Mouse (Mus musculus) ES-E14 (cell line): ENCODE measurements at regions not wholly inside any gene's neighbourhood (a gene's known extent, or its start where the extent isn't known, plus 50 kb on each side); places are given as distances from the start of the nearest gene placed in this dataset.

ENCODE experiments used
- DNase-seq: peaks from one replicate; pipeline ENCODE4 v3.0.0-alpha.2; 2013; ENCODE audit warnings: low read depth, low spot score
- H3K27ac ChIP-seq: 2 replicates; pipeline ENCODE4 v1.5.1; 2012; ENCODE audit warnings: low read depth, mild to moderate bottlenecking, low read length, moderate library complexity, mixed read lengths; ENCODE audit not compliant: poor library complexity, insufficient read depth, severe bottlenecking
- H3K36me3 ChIP-seq: 2 replicates; pipeline ENCODE4 v1.6.1; 2012; ENCODE audit warnings: mild to moderate bottlenecking, low read length, moderate library complexity, mixed read lengths; ENCODE audit not compliant: control insufficient read depth, poor library complexity, insufficient read depth, severe bottlenecking
- H3K4me1 ChIP-seq, 2 experiments: fragments of 150-350 bp in 1 of 2; sonication (generic) in 1 of 2; 2 replicates each; pipeline ENCODE4 v1.6.1; 2012; ENCODE audit warnings: low read length in 2 of 2, mild to moderate bottlenecking in 1 of 2, mixed read lengths in 1 of 2; ENCODE audit not compliant: control insufficient read depth in 2 of 2, insufficient read depth in 2 of 2, poor library complexity in 1 of 2
- H3K4me3 ChIP-seq, 2 experiments: fragments of 150-350 bp in 1 of 2; sonication (generic) in 1 of 2; 2 replicates each; pipeline ENCODE4 v1.5.1; 2012; ENCODE audit warnings: low read length in 2 of 2, low read depth in 1 of 2, mild to moderate bottlenecking in 1 of 2, mixed read lengths in 1 of 2; ENCODE audit not compliant: insufficient read depth in 1 of 2, poor library complexity in 1 of 2, severe bottlenecking in 1 of 2
- H3K9ac ChIP-seq: 2 replicates; pipeline ENCODE4 v1.6.1; 2012; ENCODE audit warnings: low read depth, mild to moderate bottlenecking, low read length, mixed read lengths; ENCODE audit not compliant: poor library complexity, insufficient read depth, severe bottlenecking
- H3K9me3 ChIP-seq: fragments of 150-350 bp; sonication (generic); 2 replicates; pipeline ENCODE4 v1.6.1; 2012; ENCODE audit warnings: low read depth, mild to moderate bottlenecking, low read length; ENCODE audit not compliant: control insufficient read depth, insufficient read depth
- CHD2 ChIP-seq: IDR thresholded peaks from 2 replicates; pipeline ENCODE4 v1.6.1; 2014; ENCODE audit warnings: mild to moderate bottlenecking, low read depth, low read length, inconsistent platforms
- HCFC1 ChIP-seq: IDR thresholded peaks from 2 replicates; pipeline ENCODE4 v1.6.1; 2012; ENCODE audit warnings: low read length, inconsistent platforms, borderline replicate concordance; ENCODE audit not compliant: insufficient read depth
- MAFK ChIP-seq: IDR thresholded peaks from 2 replicates; pipeline ENCODE4 v1.6.1; 2014; ENCODE audit warnings: mild to moderate bottlenecking, low read depth, low read length, inconsistent platforms; ENCODE audit not compliant: insufficient read depth
- ZC3H11A ChIP-seq: IDR thresholded peaks from 2 replicates; pipeline ENCODE4 v1.6.1; 2012; ENCODE audit warnings: low read depth, mild to moderate bottlenecking, inconsistent platforms, low read length, borderline replicate concordance
- ZNF384 ChIP-seq: IDR thresholded peaks from 2 replicates; pipeline ENCODE4 v1.6.1; 2012; ENCODE audit warnings: low read depth, low read length, inconsistent platforms
- in situ Hi-C, 2 experiments: fragments of 600-800 bp; cut with MboI; formaldehyde crosslinking; loops; one replicate each; pipeline ENCODE4 v1.15.1; 2025; ENCODE audit warnings: low sequenced_read_pairs in 2 of 2, inconsistent platforms in 1 of 2; ENCODE audit not compliant: unreplicated experiment in 2 of 2

DNA sequence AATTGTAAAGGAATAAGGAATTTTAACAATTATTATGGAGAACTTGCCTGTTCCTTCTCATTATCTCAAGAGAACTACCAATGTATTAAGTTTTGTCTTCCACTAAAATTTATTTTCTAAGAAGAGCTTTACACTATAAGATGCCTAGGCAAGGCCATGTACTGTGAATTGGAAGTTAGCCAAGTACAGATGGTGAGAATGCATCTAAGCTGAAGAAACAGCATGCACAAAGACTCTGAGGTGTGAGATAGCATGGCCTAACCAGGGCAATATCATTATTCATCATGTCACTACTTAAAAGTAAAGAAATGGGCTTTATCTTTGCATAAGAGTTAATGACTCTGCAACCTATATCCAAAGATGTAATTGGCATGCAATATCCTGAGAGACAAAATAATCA, 73.1 kb upstream of the Klhl1 start:
- H3K9ac ChIP-seq, result no peak overlapping the region
- no peak for TF ChIP-seq CHD2
- TF ChIP-seq ZC3H11A, result no peak
- no peak for TF ChIP-seq ZNF384
- no peak for TF ChIP-seq MAFK
- TF ChIP-seq HCFC1, result no peak

More for the DNA sequence above, 73.1 kb upstream of the Klhl1 start:
- DNase-seq, result no peak
- in situ Hi-C loops, result no loop called here
- Histone ChIP-seq H3K27ac (no peak overlapping the region), H3K4me1 (no peaks in the 10 kb centered on the region), H3K9me3 (no peaks in the 10 kb centered on the region), H3K36me3 (no peaks in the 10 kb centered on the region), H3K4me3 (no peak overlapping the region)
